Mouse (Mus musculus): ENCODE data around the gene Abcd3. TPM values are rescaled to one million over a fixed set of nuclear protein-coding genes. Genes with fewer than 3 reads are reported as not detected.
"Not testable (repeated sequence)": the region's sequence is repeated elsewhere in the genome, so short reads cannot be mapped to it uniquely, and the experiment has no call there.

Gene Abcd3
- total RNA-seq, 1 experiment from 2014 or later, result 43.3 TPM

DNA sequence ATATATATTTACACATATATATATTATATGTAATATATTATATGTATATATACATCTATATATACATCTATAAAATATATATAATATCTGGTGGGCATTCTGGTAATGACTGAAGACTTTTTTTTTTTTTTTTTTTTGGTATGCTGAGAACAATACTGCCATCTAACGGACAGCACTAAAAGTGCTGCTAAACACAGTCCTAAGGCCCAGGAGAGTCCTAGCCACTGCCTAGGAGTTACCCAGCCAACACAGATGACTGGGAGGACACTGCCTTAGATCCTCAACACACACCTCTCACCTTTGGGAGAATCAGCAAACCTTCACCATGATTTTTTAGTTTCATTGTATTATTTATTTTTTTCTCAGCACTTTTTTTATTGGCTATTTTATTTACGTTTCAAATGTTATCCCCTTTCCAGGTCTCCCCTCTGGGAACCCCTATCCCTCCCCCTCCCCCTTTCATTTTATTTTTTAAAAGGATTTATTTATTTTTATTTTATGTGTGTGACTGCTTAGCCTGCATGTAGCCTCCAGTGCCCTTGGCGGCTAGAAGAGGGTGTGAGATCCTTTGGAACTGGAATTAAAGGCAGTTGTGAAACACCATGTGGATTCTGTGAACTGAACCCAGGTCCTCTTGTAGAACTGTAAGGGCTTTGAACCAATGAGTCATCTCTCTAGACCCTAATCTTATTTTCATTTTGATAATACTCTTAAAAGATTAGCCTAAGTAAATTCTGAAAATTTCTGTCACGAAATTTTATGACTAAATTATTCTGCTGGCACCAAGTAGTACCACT is 52.8 kb downstream of the Abcd3 start:
- peak; percentile 36 to 62; a peak in 1 of 4 replicates for ATAC-seq (replicated peaks in 1 of 2; ENCODE audit: insufficient read depth in 1 of 2, low FRiP score in 2 of 2, low TSS enrichment in 1 of 2, low read depth in 1 of 2, poor library complexity in 2 of 2, severe bottlenecking in 2 of 2)

DNA sequence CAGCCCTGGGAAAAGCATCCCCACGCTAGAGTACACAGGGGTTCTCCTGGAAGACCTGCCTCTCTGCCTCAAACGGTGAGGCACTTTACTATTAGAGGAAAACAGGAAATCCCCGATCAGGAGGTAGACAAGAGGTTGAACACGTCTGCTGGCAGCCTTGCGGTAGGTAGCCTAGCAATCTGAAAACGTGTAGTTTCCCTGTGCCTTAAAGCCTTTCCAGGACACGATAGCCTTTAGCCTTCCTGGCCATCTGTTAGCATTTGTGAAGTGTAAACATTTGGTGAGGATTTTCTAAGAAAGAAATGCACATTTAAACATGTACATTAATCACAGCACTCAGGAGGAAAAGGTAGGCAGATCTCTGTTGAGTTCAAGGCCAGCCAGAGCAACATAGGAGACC is 56.7 kb downstream of the Abcd3 start:
- ATAC-seq (replicated peaks in 1 of 2; ENCODE audit: insufficient read depth in 1 of 2, low FRiP score in 2 of 2, low TSS enrichment in 1 of 2, low read depth in 1 of 2, poor library complexity in 2 of 2, severe bottlenecking in 2 of 2), result no peak

DNA sequence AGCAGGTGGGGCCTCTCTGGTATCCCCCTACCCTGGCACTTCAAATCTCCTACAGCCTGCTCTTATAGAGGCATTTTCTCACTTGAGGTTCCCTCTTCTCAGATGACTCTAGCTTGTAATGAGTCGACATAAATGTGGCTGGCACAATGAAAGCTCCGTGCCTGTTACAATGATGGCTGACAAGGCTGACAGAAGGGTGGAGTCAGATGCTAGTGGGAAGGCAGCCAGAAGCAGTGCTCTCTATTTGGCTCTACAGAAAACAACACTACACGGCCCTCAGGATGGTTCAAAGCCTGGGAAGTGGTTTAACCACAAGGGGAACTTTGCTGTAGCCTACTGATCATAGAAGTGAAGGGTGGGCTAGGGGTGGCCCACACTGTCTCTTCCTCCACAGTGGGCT is 60.0 kb downstream of the Abcd3 start:
- peak; percentile 82 for ATAC-seq (replicated peaks in 1 of 2; ENCODE audit: insufficient read depth in 1 of 2, low FRiP score in 2 of 2, low TSS enrichment in 1 of 2, low read depth in 1 of 2, poor library complexity in 2 of 2, severe bottlenecking in 2 of 2)

DNA sequence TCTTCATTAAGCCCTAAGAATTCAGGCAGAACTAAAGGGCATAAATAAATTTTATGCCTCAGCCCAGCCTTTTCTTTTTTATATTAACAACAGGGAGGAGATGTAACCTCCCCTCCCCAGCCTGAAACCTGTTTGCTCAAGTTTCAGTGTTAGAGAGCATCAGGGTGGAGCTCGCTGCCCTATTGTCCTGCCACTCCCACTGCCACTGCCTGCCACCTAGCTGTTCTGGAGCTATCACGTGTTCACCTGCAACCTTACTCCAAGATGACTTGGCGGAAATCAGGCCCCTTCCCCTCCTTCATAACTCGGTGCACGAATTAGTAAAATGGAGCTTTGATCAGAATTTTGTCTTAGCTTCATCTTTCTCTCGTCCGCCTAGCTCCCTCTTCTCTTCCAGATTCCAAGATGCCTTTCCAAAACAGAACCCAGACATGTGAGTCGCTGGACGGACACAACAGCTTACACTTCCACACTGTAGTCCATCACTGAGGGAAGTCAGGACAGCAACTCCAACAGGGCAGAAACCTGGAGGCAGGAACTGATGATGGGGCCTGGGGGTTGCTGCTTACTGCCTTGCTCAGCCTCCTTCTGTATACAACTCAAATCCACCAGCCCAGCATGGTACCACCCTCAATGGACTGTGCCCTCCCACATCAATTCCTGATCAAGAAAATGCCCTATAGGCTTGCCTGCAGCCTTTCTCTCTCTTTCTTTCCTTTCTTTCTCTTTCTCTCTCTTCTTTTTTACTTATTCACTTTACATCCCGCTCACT is 60.6 kb downstream of the Abcd3 start:
- ATAC-seq (replicated peaks in 1 of 2; ENCODE audit: insufficient read depth in 1 of 2, low FRiP score in 2 of 2, low TSS enrichment in 1 of 2, low read depth in 1 of 2, poor library complexity in 2 of 2, severe bottlenecking in 2 of 2), result not testable (repeated sequence)

DNA sequence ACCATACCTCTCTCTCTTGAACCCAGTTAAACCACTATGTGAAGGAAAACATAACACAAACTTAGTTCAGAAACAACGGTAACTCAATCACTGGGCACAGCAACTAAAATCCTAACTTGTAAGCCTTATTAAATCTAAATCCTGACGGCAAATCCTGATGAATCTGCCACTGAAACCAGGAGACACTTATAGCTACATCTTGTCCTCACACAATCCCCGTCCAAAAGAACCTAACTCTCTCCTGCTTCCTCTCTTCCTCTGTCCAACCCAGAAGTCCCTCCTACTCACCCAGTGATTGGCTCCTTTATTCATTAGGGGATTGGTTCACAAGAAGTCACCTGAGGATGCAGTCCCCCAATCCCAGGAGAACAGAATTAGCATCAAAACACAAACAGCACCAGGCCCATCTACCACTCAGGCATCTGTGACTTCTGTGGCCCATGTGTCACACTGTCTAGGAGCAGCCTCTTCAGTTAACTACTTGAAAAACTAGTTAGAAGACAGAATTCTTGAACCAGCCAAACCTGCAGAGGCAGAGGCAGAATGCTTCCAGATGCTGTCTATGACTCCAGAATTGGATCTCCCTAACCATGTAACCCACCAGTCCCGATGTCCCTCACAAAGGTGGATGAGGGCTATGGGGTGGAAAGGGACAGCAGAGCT is 73.8 kb downstream of the Abcd3 start:
- ATAC-seq (replicated peaks in 1 of 2; ENCODE audit: insufficient read depth in 1 of 2, low FRiP score in 2 of 2, low TSS enrichment in 1 of 2, low read depth in 1 of 2, poor library complexity in 2 of 2, severe bottlenecking in 2 of 2), result not testable (repeated sequence)

DNA sequence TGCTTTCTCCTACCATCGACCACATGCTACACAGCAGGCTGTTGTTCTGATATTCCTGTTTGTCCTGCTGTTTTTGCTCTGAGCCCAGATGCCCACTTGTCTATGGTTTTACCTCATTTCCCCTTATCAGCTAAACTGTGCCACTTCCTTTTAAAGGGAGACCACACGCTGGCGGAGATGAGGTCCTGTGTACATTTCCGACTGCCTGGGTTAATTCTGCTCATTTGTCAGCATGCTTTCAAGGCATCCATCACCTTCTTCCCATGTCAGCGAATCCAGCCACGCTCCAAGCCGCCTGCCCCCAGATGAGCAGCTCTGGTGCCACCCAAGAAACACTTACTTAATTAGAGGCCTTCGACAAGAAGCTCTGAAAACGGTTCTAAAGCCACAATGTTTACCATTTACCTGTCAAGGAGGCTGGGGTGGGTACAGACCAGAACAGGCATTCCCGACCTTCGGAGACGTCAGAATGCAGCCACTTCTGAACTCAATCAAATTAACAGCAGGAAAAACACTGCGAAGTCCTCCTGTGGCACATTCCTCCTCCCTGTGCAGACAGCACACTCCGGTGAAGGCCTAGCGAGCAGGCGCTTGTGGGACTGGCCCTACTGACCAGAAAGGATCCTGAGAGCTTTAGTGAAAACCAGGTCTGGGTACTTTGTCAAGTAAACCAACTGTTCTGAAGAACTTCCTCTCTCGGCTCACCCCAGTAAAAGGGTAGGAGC is 75.5 kb downstream of the Abcd3 start:
- ATAC-seq (replicated peaks in 1 of 2; ENCODE audit: insufficient read depth in 1 of 2, low FRiP score in 2 of 2, low TSS enrichment in 1 of 2, low read depth in 1 of 2, poor library complexity in 2 of 2, severe bottlenecking in 2 of 2), result peak; percentile 74 to 75

DNA sequence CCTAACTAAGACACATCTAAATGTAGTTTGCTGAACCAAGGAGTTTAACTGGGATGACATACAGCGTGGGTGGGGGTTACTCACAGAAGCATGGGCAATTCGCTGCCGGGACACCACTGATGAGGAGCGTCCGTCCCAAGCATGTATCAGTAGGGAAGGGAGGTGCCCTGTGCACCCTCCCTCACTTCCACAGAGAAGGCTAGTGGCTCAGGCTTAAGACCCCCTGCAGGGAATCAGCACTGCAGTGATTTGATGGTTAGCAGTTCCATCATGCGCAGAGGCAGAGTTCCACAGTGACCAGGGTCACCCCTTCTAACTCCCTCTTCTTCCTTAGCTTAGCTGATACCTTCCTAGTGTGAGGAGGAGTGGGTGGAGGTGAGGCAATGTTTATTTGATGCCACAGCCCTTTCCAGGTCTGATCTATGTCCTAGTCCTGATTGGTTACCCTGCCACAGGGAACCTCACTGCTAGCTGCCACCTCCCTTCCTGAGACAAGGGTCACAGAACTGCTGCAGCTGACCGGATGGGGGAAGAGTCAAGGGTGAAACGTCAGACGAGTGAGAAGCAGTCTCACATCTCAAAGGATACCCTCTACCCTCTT is 76.3 kb downstream of the Abcd3 start:
- ATAC-seq (replicated peaks in 1 of 2; ENCODE audit: insufficient read depth in 1 of 2, low FRiP score in 2 of 2, low TSS enrichment in 1 of 2, low read depth in 1 of 2, poor library complexity in 2 of 2, severe bottlenecking in 2 of 2), result 0 out of 4 replicates have a peak, but pooled peaks of 1 of the 2 experiments have one; percentile 18

DNA sequence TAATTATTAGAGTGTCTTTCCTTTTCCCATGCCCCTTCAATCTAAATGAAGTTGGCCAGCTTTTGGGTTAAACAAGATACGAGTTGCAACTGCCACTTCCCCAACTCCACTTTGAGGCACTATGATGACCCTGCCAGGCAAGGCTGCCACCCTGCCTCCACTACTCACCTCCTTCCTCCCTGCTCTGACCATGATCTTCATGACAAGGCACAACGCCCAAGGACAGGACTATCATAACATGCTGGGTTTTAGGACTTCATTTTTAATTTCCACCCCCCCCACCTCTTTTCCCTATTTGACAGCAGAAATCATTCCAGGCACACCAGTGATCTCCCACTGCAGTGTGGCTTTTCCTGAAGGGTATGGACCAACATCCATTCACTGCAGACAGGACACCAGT is 77.2 kb downstream of the Abcd3 start:
- ATAC-seq (replicated peaks in 1 of 2; ENCODE audit: insufficient read depth in 1 of 2, low FRiP score in 2 of 2, low TSS enrichment in 1 of 2, low read depth in 1 of 2, poor library complexity in 2 of 2, severe bottlenecking in 2 of 2), result no peak

DNA sequence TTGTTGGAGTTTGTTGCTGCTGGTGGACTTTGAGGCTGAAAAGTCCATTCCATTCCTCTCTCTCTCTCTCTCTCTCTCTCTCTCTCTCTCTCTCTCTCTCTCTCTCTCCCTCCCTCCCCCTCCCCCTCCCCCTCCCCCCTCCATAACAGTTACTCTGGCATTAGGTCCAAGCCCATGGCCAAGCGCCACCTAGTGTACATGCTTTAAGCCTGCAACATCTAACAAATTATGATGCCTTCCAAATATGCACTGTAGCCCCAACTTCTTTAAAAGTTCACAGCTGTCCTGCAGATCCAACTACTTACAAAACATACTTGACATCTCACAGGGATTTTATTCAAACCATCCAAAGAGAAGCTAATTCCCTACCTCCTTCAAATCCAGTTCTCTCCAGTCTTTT is 77.6 kb downstream of the Abcd3 start:
- ATAC-seq (replicated peaks in 1 of 2; ENCODE audit: insufficient read depth in 1 of 2, low FRiP score in 2 of 2, low TSS enrichment in 1 of 2, low read depth in 1 of 2, poor library complexity in 2 of 2, severe bottlenecking in 2 of 2), result no peak

DNA sequence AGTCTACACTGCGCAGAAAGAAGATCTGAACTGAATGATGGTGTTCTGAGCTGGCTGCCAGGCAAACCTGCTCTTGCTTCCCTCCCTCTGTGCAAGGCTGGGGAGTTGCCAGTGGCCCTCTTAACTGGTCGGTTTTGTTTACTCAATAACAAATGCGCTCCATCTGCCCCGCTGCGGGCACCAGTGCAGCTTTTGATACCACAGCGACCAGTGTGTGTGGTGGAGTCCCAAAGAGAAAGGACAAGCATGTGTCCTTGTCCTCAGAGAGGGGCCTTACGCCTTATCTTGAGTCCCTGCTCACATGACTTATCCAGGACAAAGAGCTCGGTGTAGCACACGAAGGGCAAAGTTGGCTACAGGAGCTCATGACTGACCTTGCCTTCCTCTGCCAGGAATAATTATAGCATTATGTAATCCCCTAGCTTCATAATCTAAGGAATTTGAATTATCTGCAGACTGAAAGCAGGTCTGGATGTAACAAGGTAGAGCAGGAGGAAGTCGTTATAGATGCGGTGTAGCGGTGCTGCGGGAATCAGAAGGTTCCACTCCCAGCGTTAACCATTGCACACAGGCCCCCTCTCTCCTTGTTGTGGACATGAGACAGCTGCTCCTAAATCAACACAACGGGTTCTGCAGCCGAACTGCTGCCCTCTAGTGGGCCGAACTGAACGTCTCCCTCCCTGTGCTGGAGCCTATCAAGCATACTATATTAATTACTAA is 78.9 kb downstream of the Abcd3 start:
- ATAC-seq (replicated peaks in 1 of 2; ENCODE audit: insufficient read depth in 1 of 2, low FRiP score in 2 of 2, low TSS enrichment in 1 of 2, low read depth in 1 of 2, poor library complexity in 2 of 2, severe bottlenecking in 2 of 2), result peak; percentile 46 to 76; a peak in 3 of 4 replicates

DNA sequence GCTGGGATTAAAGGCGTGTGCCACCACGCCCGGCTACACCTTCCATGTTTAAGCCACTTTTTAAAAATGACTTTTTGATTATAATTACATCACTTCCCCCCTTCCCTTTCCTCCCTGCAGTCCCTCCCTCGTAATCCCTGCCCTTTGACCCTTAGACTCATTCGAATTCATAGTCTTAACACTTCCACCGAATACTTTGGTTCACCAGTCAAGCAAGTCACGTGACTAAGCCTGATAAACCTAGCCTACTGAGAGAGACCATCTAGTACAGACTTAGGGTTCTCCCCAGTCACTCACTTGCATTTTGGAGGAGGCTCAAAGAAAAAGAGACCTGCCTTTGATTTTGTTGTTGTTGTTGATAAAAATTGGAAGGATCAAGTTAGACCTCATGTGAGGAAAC is 79.6 kb downstream of the Abcd3 start:
- ATAC-seq (replicated peaks in 1 of 2; ENCODE audit: insufficient read depth in 1 of 2, low FRiP score in 2 of 2, low TSS enrichment in 1 of 2, low read depth in 1 of 2, poor library complexity in 2 of 2, severe bottlenecking in 2 of 2), result no peak

DNA sequence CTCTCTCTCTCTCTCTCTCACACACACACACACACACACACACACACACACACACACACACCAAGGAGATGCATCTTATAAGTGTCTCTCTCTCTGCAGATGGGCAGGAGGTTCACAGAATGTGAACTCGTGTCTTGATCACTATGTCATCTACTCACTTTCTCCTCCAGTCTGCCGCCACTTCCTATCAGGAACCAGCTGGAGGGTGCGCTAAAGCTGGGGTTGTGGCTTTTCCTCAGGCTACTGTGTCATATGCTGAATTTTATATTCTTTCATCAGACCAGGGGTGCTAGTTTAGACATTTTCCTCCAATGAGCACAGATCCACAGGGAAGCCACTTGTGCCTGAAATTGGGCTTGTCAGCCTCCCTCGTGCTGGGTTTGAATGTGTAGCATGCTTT is 85.4 kb downstream of the Abcd3 start:
- peak; percentile 56 to 74; a peak in 2 of 4 replicates for ATAC-seq (replicated peaks in 1 of 2; ENCODE audit: insufficient read depth in 1 of 2, low FRiP score in 2 of 2, low TSS enrichment in 1 of 2, low read depth in 1 of 2, poor library complexity in 2 of 2, severe bottlenecking in 2 of 2)

DNA sequence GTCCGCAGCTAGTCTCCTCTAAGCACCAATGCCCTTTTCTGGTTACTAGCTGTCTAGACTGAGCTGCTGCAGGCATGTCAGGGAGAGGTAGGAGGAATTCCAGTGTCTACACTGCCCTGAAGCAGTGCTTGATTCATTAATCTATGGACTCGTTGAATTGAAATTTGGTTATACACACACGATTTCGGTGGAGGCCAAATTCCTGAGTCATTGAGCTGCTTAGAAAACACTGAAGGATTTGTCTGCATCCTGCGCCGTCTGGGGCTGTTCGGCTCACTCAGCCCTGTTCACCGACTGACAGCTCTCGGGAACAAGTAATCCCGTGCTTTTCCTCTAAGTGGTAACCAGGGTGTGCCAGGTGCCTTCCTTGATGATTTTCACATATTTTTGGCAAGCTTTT is 89.5 kb downstream of the Abcd3 start:
- no peak for ATAC-seq (replicated peaks in 1 of 2; ENCODE audit: insufficient read depth in 1 of 2, low FRiP score in 2 of 2, low TSS enrichment in 1 of 2, low read depth in 1 of 2, poor library complexity in 2 of 2, severe bottlenecking in 2 of 2)

DNA sequence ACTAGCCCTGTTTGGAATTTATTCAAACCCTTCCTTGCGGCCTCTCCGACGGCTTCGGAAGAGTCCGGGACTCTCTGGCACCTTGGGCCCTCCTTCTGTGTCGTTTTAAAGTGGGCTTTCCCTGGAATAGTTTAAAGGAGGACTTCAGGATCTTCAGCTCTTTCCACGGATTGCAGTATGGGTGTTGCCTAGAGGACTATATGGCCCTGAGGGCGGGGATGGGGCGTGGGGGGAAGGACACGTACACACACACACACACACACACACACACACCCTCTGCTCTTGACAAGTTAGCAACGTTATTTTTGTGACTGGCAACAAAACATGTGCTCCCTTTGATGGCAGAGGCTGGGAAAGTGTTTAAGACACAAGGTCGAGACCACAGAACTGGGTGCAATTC is 90.5 kb downstream of the Abcd3 start:
- ATAC-seq (replicated peaks in 1 of 2; ENCODE audit: insufficient read depth in 1 of 2, low FRiP score in 2 of 2, low TSS enrichment in 1 of 2, low read depth in 1 of 2, poor library complexity in 2 of 2, severe bottlenecking in 2 of 2), result no peak

DNA sequence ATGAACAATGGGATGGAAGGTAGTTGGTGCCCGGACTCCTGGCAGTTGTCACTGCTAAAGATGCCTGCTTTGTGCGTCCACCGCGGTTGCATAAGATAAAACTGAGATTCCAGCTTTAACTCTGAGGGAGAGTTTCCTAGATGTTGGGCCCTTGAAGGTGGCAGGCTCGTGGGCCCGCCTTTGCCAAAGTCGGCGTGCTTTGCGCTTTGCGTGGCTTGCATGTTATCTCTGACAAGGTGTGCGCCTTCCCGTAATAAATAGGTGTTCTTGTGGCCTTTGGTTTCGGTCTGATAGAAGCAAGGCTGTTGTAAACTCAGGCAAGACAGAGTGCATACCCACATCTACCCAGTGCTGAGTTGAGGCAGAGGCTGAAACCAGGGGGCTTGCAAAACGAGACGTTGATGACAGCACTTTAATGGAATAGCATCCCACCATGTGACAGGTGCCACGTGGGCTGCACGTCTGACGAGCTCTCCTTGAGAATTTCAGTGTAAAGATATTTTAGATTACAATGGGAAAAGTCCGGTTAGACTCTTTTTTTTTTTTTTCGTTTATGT is 91.1 kb downstream of the Abcd3 start:
- no peak for ATAC-seq (replicated peaks in 1 of 2; ENCODE audit: insufficient read depth in 1 of 2, low FRiP score in 2 of 2, low TSS enrichment in 1 of 2, low read depth in 1 of 2, poor library complexity in 2 of 2, severe bottlenecking in 2 of 2)

All from hematopoietic stem cell, adult 5-6 weeks (primary cell).